Mouse (Mus musculus): Measurements from ENCODE around the gene Mchr1. TPM values are rescaled to one million over a fixed set of nuclear protein-coding genes. Genes with fewer than 3 reads are reported as not detected.

Mchr1 gene
- total RNA-seq, 2 experiments from 2014 or later: 3.2 to 5.5 TPM

GRCm38 (mm10) chr15:81229791-81230190 is 5.5 kb upstream of the Mchr1 start:
- no peak for DNase-seq
- Histone ChIP-seq H3K27ac (no peak overlapping the region), H3K4me3 (no peak overlapping the region)
- intact Hi-C loops (cut with DNase I): no loop called here
- TF ChIP-seq CTCF (IDR thresholded peaks at IDR 0.05): no peak

- Histone ChIP-seq H3K27ac (no peak overlapping the region), H3K4me3 (no peak overlapping the region)
- DNase-seq: no peak
- no peak for TF ChIP-seq CTCF (IDR thresholded peaks at IDR 0.05)
- intact Hi-C loops (cut with DNase I): no loop called here
Observed at GRCm38 (mm10) chr15:81231325-81231724, 4.0 kb upstream of the Mchr1 start.

GRCm38 (mm10) chr15:81236062-81236461 is 763 bp downstream of the Mchr1 start:
- intact Hi-C loops (cut with DNase I): loop anchor here (5.0 kb wide), 2 partner anchors 36 to 116 kb away; no protein-coding TSS in a partner anchor
- TF ChIP-seq CTCF (IDR thresholded peaks at IDR 0.05): no peak
- H3K27ac ChIP-seq: peak overlapping the region; percentile 65
- H3K4me3 ChIP-seq: peak overlapping the region; percentile 69
- no peak for DNase-seq

- intact Hi-C loops (cut with DNase I): loop anchor here (5.0 kb wide), 2 partner anchors 35 to 115 kb away; no protein-coding TSS in a partner anchor
- H3K4me3 ChIP-seq: no peak overlapping the region
- TF ChIP-seq CTCF (IDR thresholded peaks at IDR 0.05): no peak
Observed at GRCm38 (mm10) chr15:81237471-81237870, 2.2 kb downstream of the Mchr1 start.

GRCm38 (mm10) chr15:81239261-81239660 is 4.0 kb downstream of the Mchr1 start:
- no peak overlapping the region for H3K27ac ChIP-seq
- DNase-seq: peak; percentile 75
- H3K4me3 ChIP-seq: no peak overlapping the region
- peak; percentile 70 for TF ChIP-seq CTCF (IDR thresholded peaks at IDR 0.05)
- intact Hi-C loops (cut with DNase I): loop anchor here (2.0 to 5.0 kb wide), 3 partner anchors 33 to 113 kb away; no protein-coding TSS in a partner anchor

More at GRCm38 (mm10) chr15:81237471-81237870, 2.2 kb downstream of the Mchr1 start:
- no peak for DNase-seq
- no peak overlapping the region for H3K27ac ChIP-seq

GRCm38 (mm10) chr15:81239794-81240343 is 4.6 kb downstream of the Mchr1 start:
- Histone ChIP-seq H3K4me3 (no peak overlapping the region), H3K27ac (no peak overlapping the region)
- DNase-seq: no peak
- intact Hi-C loops (cut with DNase I): loop anchor here (2.0 to 5.0 kb wide), 3 partner anchors 32 to 112 kb away; no protein-coding TSS in a partner anchor
- no peak for TF ChIP-seq CTCF (IDR thresholded peaks at IDR 0.05)

GRCm38 (mm10) chr15:81246890-81247289 is 11.6 kb downstream of the Mchr1 start:
- H3K4me3 ChIP-seq: peak overlapping the region; percentile 56; the same call in 1 of the 2 replicates
- intact Hi-C loops (cut with DNase I): no loop called here
- DNase-seq: no peak
- H3K27ac ChIP-seq: peak overlapping the region; percentile 75
- TF ChIP-seq CTCF (IDR thresholded peaks at IDR 0.05): no peak

- peak overlapping the region; percentile 56 for H3K4me3 ChIP-seq
Observed at GRCm38 (mm10) chr15:81247583-81248340, 12.5 kb downstream of the Mchr1 start.

GRCm38 (mm10) chr15:81248341-81248679 is 13.0 kb downstream of the Mchr1 start:
- H3K27ac ChIP-seq: peak overlapping the region; percentile 75
- no peak for DNase-seq
- no peak for TF ChIP-seq CTCF (IDR thresholded peaks at IDR 0.05)
- intact Hi-C loops (cut with DNase I): loop anchor here (1.0 kb wide), 1 partner anchor 16 kb away; no protein-coding TSS in a partner anchor
- peak overlapping the region; percentile 56 for H3K4me3 ChIP-seq

More at GRCm38 (mm10) chr15:81247583-81248340, 12.5 kb downstream of the Mchr1 start:
- no peak for TF ChIP-seq CTCF (IDR thresholded peaks at IDR 0.05)
- peak; percentile 59 for DNase-seq
- H3K27ac ChIP-seq: peak overlapping the region; percentile 75
- intact Hi-C loops (cut with DNase I): loop anchor here (1.0 kb wide), 1 partner anchor 17 kb away; no protein-coding TSS in a partner anchor

- H3K4me3 ChIP-seq: no peak overlapping the region
- no peak for TF ChIP-seq CTCF (IDR thresholded peaks at IDR 0.05)
- intact Hi-C loops (cut with DNase I): loop anchor here (1.0 kb wide), 1 partner anchor 15 kb away; no protein-coding TSS in a partner anchor
- H3K27ac ChIP-seq: peak overlapping the region; percentile 12; the same call in 1 of the 2 replicates
- no peak for DNase-seq
Observed at GRCm38 (mm10) chr15:81248951-81249579, 13.8 kb downstream of the Mchr1 start.

GRCm38 (mm10) chr15:81252626-81253174 is 17.4 kb downstream of the Mchr1 start:
- intact Hi-C loops (cut with DNase I): no loop called here

GRCm38 (mm10) chr15:81253585-81253984 is 18.3 kb downstream of the Mchr1 start:
- no peak for DNase-seq
- H3K27ac ChIP-seq: no peak overlapping the region
- intact Hi-C loops (cut with DNase I): no loop called here
- TF ChIP-seq CTCF (IDR thresholded peaks at IDR 0.05): no peak
- H3K4me3 ChIP-seq: no peak overlapping the region

More at GRCm38 (mm10) chr15:81252626-81253174, 17.4 kb downstream of the Mchr1 start:
- Histone ChIP-seq H3K4me3 (no peak overlapping the region), H3K27ac (no peak overlapping the region)
- TF ChIP-seq CTCF (IDR thresholded peaks at IDR 0.05): no peak
- no peak for DNase-seq
